Mouse (Mus musculus): ENCODE measurements at regions not wholly inside any gene's neighbourhood (a gene's known extent, or its start where the extent isn't known, plus 50 kb on each side); places are given as distances from the start of the nearest gene placed in this dataset.

DNA sequence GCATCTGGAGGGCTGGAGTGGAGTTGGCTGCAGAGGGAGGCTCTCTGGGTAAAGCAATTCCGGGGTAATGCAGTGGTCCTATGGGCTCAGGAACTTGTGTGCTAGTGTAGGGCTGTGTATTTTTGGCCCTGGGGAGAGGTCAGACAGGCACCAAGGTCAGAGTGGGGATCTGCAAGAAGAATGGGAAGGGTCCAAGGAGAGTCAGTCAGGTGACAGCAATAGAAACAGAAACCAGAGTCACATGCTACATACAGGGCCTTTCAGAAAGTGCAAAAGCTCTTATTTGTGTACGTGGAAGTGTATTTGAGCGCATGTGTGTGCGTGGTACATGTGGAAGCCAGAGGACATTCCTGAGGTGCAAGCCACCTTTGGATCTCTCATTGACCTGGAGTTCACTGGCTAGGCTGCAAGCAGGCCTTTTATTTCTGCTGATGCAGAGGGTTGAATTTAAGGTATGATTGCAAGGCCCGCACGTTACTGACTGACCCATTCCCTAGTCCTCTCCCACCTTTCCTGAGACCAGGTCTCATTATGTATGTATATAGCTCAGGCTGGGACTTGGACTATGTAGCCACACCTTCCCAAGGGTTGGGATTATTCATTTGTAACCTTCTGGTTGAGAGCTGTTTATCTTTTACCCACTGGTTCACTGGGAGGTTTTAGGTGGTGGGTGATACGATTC is 1122.0 kb upstream of the A1bg start:
- peaks cover 25% of the 10 kb centered on the region for H3K4me1 ChIP-seq (ENCODE audit: control insufficient read depth, insufficient read depth, low read length)
- H3K27me3 ChIP-seq (ENCODE audit: control insufficient read depth, insufficient read depth, low read length, poor library complexity, severe bottlenecking), result no peaks in the 10 kb centered on the region
- no peak overlapping the region for H3K9ac ChIP-seq (ENCODE audit: low read depth, poor library complexity, severe bottlenecking)
- H3K36me3 ChIP-seq (ENCODE audit: control insufficient read depth, insufficient read depth, low read length, poor library complexity, severe bottlenecking), result peaks cover 37% of the 10 kb centered on the region
- peak overlapping the region; percentile 79 for H3K27ac ChIP-seq (ENCODE audit: insufficient read depth, low read length)
- H3K4me3 ChIP-seq (ENCODE audit: low read depth, low read length), result no peak overlapping the region
- TF ChIP-seq CTCF (IDR thresholded peaks at IDR 0.05; ENCODE audit: low read depth, low read length) (no peak), POLR2A (IDR thresholded peaks at IDR 0.05; ENCODE audit: insufficient read depth, low read length) (no peak), EP300 (IDR thresholded peaks at IDR 0.05; ENCODE audit: insufficient read depth, low read depth, low read length) (no peak)
- H3K9me3 ChIP-seq (replicated peaks; ENCODE audit: control insufficient read depth, insufficient read depth, low read length, poor library complexity, severe bottlenecking), result no peaks in the 10 kb centered on the region

DNA sequence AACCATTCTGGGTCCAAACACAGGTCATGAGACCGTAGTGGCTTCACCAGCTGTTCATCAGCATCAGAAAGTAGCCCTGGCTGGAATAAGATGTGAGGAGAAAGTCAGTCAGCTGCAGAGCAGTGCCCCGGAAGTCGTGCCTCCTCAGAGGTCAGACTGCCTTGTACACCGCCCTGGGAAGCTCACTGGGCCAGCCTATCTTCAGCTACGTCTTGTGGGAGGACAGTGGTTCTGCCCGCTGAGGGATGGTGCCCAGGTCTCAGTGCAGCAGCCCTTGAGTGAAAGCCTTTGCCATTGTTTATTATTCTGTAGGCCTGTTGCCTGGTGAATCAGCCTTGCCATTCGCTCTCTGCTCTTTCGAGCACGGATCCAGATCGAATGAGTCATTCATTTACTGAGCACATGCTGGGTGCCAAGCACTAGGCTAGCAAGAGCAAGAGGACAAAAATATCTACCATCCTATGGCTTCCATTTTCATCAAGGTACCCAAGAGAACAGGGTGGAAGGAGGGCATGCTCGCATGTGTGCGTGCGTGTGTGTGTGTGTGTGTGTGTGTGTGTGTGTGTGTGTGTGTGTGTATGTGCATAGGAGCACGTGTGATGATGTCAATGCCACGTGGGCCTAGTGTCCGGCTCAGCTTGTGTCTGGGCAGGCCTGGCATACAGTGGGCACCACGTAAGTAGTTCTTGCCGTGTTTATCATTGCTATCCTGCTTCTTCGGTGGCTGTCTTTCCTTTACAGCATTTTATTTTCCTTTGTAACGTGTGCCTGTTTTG is 1121.0 kb upstream of the A1bg start:
- TF ChIP-seq POLR2A (IDR thresholded peaks at IDR 0.05; ENCODE audit: insufficient read depth, low read length), result no peak
- no peak for TF ChIP-seq EP300 (IDR thresholded peaks at IDR 0.05; ENCODE audit: insufficient read depth, low read depth, low read length)
- TF ChIP-seq CTCF (IDR thresholded peaks at IDR 0.05; ENCODE audit: low read depth, low read length), result no peak
- H3K9me3 ChIP-seq (replicated peaks; ENCODE audit: control insufficient read depth, insufficient read depth, low read length, poor library complexity, severe bottlenecking), result no peaks in the 10 kb centered on the region
- H3K27ac ChIP-seq (ENCODE audit: insufficient read depth, low read length), result peak overlapping the region; percentile 40
- peaks cover 32% of the 10 kb centered on the region for H3K36me3 ChIP-seq (ENCODE audit: control insufficient read depth, insufficient read depth, low read length, poor library complexity, severe bottlenecking)
- H3K4me1 ChIP-seq (ENCODE audit: control insufficient read depth, insufficient read depth, low read length), result peaks cover 20% of the 10 kb centered on the region
- no peak overlapping the region for H3K9ac ChIP-seq (ENCODE audit: low read depth, poor library complexity, severe bottlenecking)
- H3K4me3 ChIP-seq (ENCODE audit: low read depth, low read length), result peak overlapping the region; percentile 13
- H3K27me3 ChIP-seq (ENCODE audit: control insufficient read depth, insufficient read depth, low read length, poor library complexity, severe bottlenecking), result no peaks in the 10 kb centered on the region

DNA sequence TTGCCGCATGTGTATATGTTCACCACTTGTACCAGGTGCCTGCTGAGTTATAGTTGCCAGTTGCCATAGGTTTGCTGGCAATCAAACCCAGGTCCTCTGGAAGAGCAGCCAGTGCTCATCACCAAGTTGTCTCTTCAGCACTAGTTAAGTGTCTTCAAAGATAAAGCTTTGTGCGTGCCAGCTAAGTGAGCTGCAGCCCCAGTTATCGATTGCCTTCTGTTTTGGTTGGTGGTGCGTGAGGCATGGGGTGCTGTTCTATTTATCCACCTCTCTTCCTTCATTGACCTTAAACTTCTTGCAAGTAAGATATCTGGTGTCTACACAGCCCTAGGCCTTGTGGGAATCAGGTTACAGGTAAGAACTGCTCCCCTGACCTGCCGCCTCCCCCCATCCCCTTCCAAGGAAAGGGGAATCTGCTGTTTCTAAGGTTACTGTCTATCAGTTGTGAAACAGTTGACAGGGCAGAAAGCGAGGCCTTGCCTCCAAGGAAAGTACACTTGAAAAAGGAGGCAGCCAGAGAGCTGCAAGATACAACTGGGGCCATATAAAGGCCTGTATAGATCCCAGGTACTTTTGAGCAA is 1120.2 kb upstream of the A1bg start:
- Histone ChIP-seq H3K9ac (ENCODE audit: low read depth, poor library complexity, severe bottlenecking) (no peak overlapping the region), H3K27ac (ENCODE audit: insufficient read depth, low read length) (peak overlapping the region; percentile 40), H3K27me3 (ENCODE audit: control insufficient read depth, insufficient read depth, low read length, poor library complexity, severe bottlenecking) (no peaks in the 10 kb centered on the region), H3K9me3 (replicated peaks; ENCODE audit: control insufficient read depth, insufficient read depth, low read length, poor library complexity, severe bottlenecking) (no peaks in the 10 kb centered on the region), H3K4me1 (ENCODE audit: control insufficient read depth, insufficient read depth, low read length) (peaks cover 20% of the 10 kb centered on the region), H3K4me3 (ENCODE audit: low read depth, low read length) (peak overlapping the region; percentile 7; the same call in 1 of the 2 replicates), H3K36me3 (ENCODE audit: control insufficient read depth, insufficient read depth, low read length, poor library complexity, severe bottlenecking) (peaks cover 28% of the 10 kb centered on the region)
- TF ChIP-seq EP300 (IDR thresholded peaks at IDR 0.05; ENCODE audit: insufficient read depth, low read depth, low read length), result no peak
